Mouse (Mus musculus) E14TG2a.4 (cell line): Measurements from ENCODE around the gene Slc39a2.
"Not testable (repeated sequence)": the region's sequence is repeated elsewhere in the genome, so short reads cannot be mapped to it uniquely, and the experiment has no call there.

ENCODE experiments used
- H3K27me3 ChIP-seq: 2 replicates; pipeline ENCODE4 v1.6.1; 2014; ENCODE audit warnings: low read length, control low read depth; ENCODE audit not compliant: insufficient read depth
- H3K36me3 ChIP-seq: 2 replicates; pipeline ENCODE4 v1.6.1; 2014; ENCODE audit warnings: low read length, control low read depth; ENCODE audit not compliant: insufficient read depth
- H3K4me1 ChIP-seq: replicated peaks from 2 replicates; pipeline ENCODE4 v1.6.1; 2014; ENCODE audit warnings: low read depth, low read length, control low read depth
- H3K4me3 ChIP-seq: replicated peaks from 2 replicates; pipeline ENCODE4 v1.5.1; 2014; ENCODE audit warnings: mild to moderate bottlenecking, low read length
- H3K9me3 ChIP-seq: 2 replicates; pipeline ENCODE4 v1.6.1; 2014; ENCODE audit warnings: low read length, control low read depth
- CTCF ChIP-seq: conservative IDR thresholded peaks from 2 replicates; pipeline ENCODE4 v1.5.1; 2014; ENCODE audit warnings: low read length
- NANOG ChIP-seq: IDR thresholded peaks from 2 replicates; pipeline ENCODE4 v1.6.1; 2014; ENCODE audit warnings: borderline replicate concordance, low read length, mixed read lengths
- POU5F1 ChIP-seq: IDR thresholded peaks from 2 replicates; pipeline ENCODE4 v1.6.1; 2014; ENCODE audit warnings: low read length, borderline replicate concordance

Gene Slc39a2

DNA sequence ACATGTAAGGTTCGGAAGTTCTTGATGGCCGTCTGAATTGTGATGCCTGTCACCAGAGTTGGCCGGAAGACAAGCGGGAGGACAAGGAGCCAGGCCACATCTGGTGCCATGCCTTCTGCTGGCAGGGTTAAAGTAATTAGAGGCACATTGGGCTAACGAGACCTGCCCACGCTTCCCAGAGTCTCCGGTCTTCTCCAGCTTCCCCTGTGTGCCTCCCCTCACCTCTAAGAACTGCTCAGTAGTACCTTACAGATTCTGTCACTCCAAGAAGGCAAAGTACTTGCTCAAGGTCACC lies 29.8 kb downstream of the Slc39a2 start, which contains the start of gene Rnase13:
TSS of gene Rnase13 (minus strand) at position 203 of the 295 bp plus-strand sequence.
- H3K9me3 ChIP-seq: peaks cover 28% of the 10 kb centered on the region
- peaks cover 5% of the 10 kb centered on the region for H3K4me1 ChIP-seq
- H3K4me3 ChIP-seq: no peak within 1 kb of the TSS
- TF ChIP-seq NANOG (no peak), POU5F1 (no peak), CTCF (no peak)
- H3K27me3 ChIP-seq: peaks cover 8% of the 10 kb centered on the region
- no peaks in the 10 kb centered on the region for H3K36me3 ChIP-seq

DNA sequence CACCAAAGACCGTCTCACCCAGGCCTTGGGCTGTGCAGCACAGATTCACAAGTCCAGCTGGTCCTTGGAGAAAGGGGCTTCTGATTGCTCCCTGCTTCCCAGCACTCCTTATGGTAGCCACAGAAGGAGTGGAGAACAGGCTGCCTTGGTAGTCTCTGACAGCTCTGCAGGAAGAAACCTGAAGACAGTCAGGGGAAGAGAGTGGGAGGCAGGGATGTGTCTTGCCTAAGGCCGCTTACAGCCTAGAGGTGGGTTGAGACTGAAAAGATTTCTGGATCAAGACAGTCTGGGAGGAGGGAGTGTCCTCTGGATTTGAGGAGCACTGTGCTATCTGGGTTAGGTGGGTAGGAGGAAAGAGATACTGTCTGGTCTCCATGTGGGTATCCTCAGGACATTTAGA lies 30.2 kb downstream of the Slc39a2 start:
- Histone ChIP-seq H3K4me3 (no peak overlapping the region), H3K27me3 (peaks cover 7% of the 10 kb centered on the region), H3K36me3 (no peaks in the 10 kb centered on the region), H3K4me1 (peaks cover 5% of the 10 kb centered on the region), H3K9me3 (peaks cover 28% of the 10 kb centered on the region)
- TF ChIP-seq NANOG: no peak
- TF ChIP-seq CTCF: no peak
- no peak for TF ChIP-seq POU5F1

DNA sequence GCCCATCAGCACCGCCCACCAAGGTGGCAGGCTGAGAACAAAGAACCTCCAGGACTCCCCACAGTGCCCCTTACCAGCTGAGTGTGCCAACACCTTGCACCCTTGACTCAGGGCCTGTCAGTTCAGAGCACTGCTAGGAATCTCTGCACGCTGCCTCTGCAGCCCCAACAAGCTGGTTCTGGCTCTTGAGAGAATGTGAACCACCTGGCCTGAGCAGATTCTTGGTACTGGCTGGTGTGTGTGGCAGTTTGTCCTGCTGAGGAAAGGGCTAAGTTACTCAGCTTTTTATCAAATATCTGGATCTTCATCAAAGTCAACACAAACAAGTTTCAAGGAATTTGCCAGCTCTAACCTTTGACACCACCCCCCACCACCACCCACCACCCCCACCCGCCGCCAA lies 30.8 kb downstream of the Slc39a2 start:
- Histone ChIP-seq H3K36me3 (no peaks in the 10 kb centered on the region), H3K27me3 (peaks cover 7% of the 10 kb centered on the region), H3K4me1 (peaks cover 3% of the 10 kb centered on the region), H3K4me3 (no peak overlapping the region), H3K9me3 (peaks cover 28% of the 10 kb centered on the region)
- TF ChIP-seq CTCF: no peak
- no peak for TF ChIP-seq NANOG
- TF ChIP-seq POU5F1: no peak

DNA sequence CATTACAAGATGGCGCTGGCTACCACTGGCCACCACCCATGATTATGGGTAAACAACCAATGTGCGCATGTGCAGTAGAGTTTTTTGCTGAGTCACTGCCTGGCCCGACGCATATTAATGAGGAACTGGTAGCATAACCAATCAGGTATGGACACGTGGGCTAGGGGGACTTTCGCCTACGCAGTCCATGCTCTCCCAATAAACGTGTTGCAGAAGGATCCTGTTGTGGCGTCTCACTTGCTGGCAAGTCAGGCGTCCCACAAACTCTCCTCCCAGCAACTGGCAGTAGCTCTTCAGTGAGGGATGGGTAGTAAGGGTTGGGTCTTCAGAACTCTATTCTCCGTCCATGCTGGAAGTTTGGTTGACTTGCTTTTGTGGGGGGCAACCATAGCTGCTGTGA lies 34.2 kb downstream of the Slc39a2 start:
- peaks cover 28% of the 10 kb centered on the region for H3K9me3 ChIP-seq
- not testable (repeated sequence) for H3K4me1 ChIP-seq, H3K4me3 ChIP-seq, H3K36me3 ChIP-seq, H3K27me3 ChIP-seq

DNA sequence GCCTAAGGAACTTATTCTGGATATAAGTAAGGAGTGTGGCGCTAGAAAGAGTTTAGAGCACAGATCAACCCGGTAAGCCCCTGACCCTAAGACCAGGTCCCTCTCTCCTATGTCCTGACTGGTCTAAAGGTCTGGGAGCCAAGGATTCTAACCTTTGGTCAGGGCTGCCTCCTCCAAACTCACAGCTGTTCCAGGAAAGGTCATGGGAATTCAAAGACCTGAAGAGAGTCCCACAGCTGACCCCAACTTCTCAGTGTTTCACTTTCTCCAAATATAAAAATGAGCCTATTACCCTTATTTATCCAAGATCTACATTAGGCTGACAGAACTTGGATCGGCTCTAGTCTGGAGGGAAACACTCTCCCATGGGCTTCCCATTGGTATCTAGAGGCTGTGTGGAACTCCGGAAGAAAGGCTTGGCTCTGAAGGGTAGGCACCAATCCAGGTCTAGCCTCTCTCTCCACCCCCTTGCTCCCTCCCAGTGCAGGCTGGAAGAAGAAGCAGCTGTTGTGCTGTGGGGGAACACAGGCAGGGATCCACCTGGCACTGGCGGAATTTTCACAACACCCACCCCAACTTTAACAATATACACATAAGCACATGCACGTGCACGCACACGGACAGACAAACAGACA lies 36.7 kb downstream of the Slc39a2 start:
- TF ChIP-seq POU5F1 (no peak), NANOG (no peak), CTCF (no peak)
- H3K4me3 ChIP-seq: no peak overlapping the region
- H3K27me3 ChIP-seq: no peaks in the 10 kb centered on the region
- H3K4me1 ChIP-seq: no peaks in the 10 kb centered on the region
- H3K9me3 ChIP-seq: peaks cover 33% of the 10 kb centered on the region
- H3K36me3 ChIP-seq: no peaks in the 10 kb centered on the region

DNA sequence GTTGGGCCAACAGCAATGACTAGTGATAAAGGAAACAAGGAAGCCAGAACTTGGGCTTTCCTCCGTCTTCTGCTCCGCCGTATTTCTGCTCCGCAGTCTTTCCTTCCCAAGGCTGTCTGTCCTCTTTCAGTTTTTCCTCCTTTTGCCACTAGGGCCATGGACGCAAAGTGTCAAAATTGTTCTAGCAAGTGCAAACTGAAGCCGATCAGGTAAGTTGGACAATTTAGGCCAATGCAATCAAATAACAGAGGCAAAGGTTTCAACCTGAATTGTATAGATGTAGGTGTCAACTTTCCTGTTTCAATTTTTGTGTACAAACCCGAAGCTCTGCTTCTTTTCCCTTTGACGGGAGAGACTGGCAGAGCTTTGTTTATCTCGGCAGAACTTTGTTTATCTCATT lies 37.3 kb downstream of the Slc39a2 start:
- Histone ChIP-seq H3K36me3 (no peaks in the 10 kb centered on the region), H3K4me3 (no peak overlapping the region), H3K4me1 (no peaks in the 10 kb centered on the region), H3K27me3 (no peaks in the 10 kb centered on the region), H3K9me3 (peaks cover 33% of the 10 kb centered on the region)
- TF ChIP-seq POU5F1 (no peak), NANOG (no peak), CTCF (no peak)

DNA sequence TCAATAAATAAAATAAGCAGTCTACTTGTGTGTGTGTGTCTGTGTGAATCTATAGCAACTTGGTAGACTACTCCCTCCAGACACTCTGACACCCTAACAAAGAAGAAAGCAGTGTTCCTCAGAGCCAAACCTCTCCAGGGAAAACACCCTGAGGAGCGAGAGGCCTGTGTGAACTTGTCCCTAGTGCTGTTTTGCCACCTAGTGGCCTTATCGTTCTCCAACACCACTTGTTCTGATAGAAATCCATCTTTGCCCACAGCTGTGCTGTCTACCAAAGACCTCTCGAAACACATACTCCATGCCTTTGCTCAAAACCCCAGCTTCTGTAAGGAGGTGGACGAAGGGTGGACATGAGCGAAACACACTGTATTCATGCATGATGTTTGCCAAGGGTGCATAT lies 38.1 kb downstream of the Slc39a2 start:
- Histone ChIP-seq H3K4me3 (no peak overlapping the region), H3K27me3 (no peaks in the 10 kb centered on the region), H3K4me1 (no peaks in the 10 kb centered on the region), H3K9me3 (peaks cover 25% of the 10 kb centered on the region), H3K36me3 (no peaks in the 10 kb centered on the region)
- no peak for TF ChIP-seq NANOG
- peak; percentile 21 for TF ChIP-seq CTCF

DNA sequence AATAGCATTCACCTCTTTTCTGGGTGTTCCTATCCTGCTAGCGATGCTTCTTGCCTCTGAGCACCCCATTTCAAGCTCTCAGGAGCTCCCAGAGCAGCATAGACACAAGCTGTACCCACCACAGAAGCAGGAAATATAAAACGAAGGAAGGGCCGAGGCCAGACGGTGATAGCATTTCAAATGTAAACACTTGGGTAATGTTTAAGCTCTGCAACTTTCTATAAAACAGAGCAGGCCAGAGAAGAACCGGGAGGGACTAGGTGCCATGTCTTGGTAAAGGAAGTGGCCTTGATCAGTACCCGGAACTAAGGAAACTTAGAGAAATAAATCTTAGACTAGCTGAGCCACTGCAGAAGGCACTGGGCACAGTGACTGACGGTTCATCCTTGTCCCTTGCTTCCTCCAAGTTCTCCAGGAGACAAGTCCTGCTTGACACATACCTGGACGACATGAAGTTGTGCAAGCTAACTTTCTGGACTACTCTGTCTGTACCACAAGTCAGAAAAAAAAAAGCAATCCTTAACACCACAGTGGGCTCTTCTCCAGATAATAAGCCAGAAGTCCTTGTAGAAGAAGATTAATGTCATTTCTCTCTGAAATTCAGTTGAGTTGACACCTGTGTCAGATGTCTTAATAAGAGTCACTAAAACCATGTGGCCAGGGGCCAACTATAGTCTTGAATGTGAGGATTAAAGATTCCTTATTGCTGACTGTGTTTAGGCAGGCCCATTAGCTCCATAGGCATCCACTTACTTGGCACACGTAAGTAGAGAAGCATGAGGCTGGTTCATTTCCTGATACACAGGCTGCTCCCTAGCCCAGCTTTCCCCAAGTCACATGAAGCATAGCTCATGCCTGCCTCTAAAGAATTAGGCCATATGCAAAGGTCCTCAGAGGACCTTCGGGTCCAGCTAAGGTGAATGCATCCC lies 39.7 kb downstream of the Slc39a2 start:
- Histone ChIP-seq H3K9me3 (peaks cover 21% of the 10 kb centered on the region), H3K36me3 (no peaks in the 10 kb centered on the region), H3K4me1 (no peaks in the 10 kb centered on the region), H3K4me3 (no peak overlapping the region), H3K27me3 (no peaks in the 10 kb centered on the region)
- TF ChIP-seq CTCF: no peak
- no peak for TF ChIP-seq NANOG
- TF ChIP-seq POU5F1: no peak

DNA sequence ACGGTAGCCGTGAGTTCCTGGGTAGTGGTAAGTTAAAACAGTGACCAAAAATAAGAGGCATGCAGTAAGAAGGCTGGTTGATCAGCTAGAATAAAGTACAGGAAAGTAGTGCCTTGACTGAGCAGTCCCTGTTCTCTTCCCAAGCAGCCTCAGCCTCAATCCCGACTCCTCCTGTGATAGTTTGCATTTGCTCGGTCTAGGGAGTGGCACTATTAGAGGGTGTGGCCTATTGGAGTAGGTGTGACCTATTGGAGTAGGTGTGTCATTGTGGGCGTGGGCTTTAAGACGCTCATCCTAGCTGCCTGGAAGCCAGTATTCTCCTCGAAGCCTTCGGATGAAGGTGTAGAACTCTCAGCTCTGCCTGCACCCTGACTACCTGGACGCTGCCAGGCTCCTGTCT lies 46.3 kb downstream of the Slc39a2 start:
- peaks cover 9% of the 10 kb centered on the region for H3K27me3 ChIP-seq
- no peak for TF ChIP-seq POU5F1
- peaks cover 30% of the 10 kb centered on the region for H3K9me3 ChIP-seq
- H3K4me1 ChIP-seq: peaks cover 44% of the 10 kb centered on the region
- no peak overlapping the region for H3K4me3 ChIP-seq
- H3K36me3 ChIP-seq: no peaks in the 10 kb centered on the region
